Mouse (Mus musculus) urinary bladder, postnatal 25 days (tissue): ENCODE measurements around the gene Ovol2.
"Not testable (repeated sequence)": the region's sequence is repeated elsewhere in the genome, so short reads cannot be mapped to it uniquely, and the experiment has no call there.

Source experiments
- DNase-seq: peaks from one replicate; pipeline ENCODE4 v3.0.0; 2022; ENCODE audit warnings: low spot score

Ovol2 gene

GRCm38 (mm10) chr2:144331401-144332302 is at the start of gene Ovol2:
Gene Ovol2 (minus strand): TSS chr2:144332146.
- DNase-seq: peak; percentile 72

DNA sequence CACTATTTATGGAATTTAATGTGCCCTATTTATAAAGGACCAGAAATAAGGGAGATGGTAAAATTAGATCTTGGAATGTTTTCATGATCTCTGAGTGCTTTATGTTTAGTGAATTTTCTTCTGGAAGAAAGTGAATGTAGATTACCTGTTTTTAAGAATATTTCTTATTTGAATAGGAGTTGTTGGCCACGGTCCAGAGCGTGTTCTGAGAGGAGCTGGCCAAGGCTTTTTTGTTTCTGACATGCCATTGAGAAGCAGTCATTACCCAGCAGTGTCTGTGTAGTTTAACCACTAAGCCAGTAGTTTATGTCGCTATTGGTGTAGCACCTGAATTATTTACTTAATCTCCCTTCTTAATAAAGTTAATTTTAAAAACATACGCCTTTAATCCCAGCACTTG is 49.8 kb upstream of the Ovol2 start:
- no peak for DNase-seq

- DNase-seq: no peak
These were observed 49.3 kb upstream of the Ovol2 start for GRCm38 (mm10) chr2:144381293-144381692.

GRCm38 (mm10) chr2:144375063-144375703 is 43.2 kb upstream of the Ovol2 start:
- no peak for DNase-seq

- no peak for DNase-seq
These were observed 41.1 kb upstream of the Ovol2 start for GRCm38 (mm10) chr2:144373063-144373462.

DNA sequence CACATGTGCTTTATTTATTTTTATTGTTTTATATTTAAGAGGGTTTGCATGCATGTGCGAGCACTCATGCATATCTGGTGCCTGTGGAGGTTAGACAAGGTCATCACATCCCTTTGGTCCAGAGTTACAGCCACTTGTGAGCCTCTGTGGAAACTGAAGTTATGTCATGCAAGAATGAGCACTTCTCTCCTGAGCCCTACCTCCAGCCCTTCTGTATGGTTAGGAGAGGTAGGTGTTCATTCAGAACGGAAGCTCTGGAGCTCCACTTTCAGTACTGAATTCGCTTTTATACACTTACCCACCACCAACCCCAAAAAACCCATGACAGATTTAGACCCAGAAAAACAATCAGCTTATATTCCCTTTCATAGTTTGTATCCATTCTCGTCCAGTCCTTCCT is 39.6 kb upstream of the Ovol2 start:
- DNase-seq: no peak

GRCm38 (mm10) chr2:144369511-144369910 is 37.6 kb upstream of the Ovol2 start:
- no peak for DNase-seq

DNA sequence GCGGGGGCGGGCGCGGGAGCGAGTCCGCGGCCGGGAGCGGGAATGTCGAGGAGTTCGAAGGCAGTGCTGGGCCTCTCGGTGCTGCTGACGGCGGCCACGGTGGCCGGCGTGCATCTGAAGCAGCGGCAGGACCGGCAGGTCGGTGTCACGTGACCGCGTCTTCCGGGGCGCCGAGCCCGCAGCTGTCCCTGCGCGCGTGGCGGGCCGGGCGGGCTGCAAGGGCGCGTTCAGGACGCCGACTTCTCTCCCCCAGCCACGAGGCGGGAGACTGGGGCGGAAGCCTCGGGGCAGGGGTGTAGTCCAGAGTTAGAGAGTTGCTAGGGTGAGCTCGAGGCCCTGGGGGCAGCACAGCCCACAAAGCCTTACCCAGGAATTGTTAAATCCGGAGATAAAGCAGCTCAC is 37.1 kb upstream of the Ovol2 start:
- no peak for DNase-seq

- DNase-seq: peak; percentile 95
These were observed 36.6 kb upstream of the Ovol2 start, which contains the start of the genes Kat14 and Pet117 for GRCm38 (mm10) chr2:144368400-144369019. Gene Kat14 (plus strand): TSS chr2:144368983. Gene Pet117 (plus strand): TSS chr2:144368996.

DNA sequence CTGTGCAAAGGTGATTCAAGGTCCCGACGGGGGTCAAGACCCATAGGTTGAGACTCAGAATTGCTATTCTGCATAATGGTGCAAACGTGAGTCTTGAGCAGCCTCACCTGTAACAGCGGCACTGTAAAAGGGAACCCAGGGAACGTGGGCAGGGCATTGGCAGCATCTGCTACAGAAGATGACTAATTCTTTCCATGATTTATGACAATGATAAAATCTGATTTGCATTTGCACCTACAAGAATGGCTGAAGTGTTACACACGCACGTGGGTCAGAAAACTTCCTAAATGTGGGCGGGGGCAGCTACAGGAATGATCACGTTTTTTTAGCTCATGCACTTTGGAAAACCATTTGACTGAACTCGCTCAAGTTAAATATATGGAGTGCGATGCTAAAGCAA is 20.9 kb upstream of the Ovol2 start:
- DNase-seq: no peak

GRCm38 (mm10) chr2:144348525-144348924 is 16.6 kb upstream of the Ovol2 start:
- DNase-seq: no peak

GRCm38 (mm10) chr2:144343158-144343557 is 11.2 kb upstream of the Ovol2 start:
- DNase-seq: no peak

- not testable (repeated sequence) for DNase-seq
These were observed 6.2 kb upstream of the Ovol2 start for GRCm38 (mm10) chr2:144338149-144338548.

- no peak for DNase-seq
These were observed 5.8 kb upstream of the Ovol2 start for GRCm38 (mm10) chr2:144337701-144338100.

DNA sequence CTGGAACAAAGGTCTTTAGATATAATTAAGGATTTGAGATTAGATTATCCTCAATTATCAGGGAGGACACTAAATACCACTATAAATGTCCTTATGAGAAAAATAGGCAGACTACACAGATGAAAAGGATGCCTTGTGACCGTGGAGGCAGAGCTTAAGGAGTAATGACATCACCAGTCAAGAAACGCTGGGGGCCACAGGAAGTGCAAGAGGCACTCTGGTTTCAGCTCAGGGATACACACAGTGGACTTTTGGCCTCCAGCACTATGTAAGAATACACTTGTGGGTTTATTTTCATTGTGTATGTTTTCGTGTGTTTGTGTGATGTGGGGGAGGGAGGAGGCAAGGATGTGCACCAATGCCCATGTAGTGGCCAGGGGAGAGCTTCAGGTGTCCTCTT is 5.3 kb upstream of the Ovol2 start:
- no peak for DNase-seq

DNA sequence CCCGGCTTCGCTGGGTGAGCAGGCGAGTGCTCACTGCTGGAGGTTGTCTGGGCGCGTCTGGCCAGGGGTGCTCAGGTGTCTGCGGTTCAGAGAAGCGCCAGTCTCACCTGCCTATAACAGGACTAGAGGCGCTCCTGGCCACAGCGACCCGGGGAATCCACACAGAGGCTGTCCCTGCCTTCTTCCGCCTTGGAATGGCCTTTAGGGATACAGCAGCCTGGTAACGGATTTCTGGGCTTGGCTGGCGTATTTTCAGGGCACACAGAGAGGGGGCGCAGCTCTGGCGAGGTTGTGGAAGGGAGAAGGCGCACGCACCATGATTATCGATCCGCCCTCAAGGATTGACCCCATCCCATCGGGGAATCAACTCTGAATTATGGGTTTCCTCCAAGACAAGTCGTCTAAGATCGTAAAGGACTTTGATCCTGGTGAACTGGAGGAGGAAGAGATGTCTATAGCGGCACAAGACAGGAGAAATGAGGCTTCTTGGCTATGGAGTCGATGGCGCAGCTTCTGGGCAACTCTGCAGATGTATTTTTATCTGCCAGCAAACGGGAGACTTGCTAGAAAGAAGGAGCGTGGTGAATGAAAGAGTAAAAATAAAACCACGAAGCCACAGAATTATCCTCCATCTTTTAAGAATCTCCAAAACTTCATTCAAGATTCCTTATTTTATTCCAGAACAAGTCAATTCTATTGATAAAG is 1.3 kb upstream of the Ovol2 start:
- DNase-seq: no peak

- no peak for DNase-seq
These were observed 540 bp upstream of the Ovol2 start for GRCm38 (mm10) chr2:144332486-144332885.

DNA sequence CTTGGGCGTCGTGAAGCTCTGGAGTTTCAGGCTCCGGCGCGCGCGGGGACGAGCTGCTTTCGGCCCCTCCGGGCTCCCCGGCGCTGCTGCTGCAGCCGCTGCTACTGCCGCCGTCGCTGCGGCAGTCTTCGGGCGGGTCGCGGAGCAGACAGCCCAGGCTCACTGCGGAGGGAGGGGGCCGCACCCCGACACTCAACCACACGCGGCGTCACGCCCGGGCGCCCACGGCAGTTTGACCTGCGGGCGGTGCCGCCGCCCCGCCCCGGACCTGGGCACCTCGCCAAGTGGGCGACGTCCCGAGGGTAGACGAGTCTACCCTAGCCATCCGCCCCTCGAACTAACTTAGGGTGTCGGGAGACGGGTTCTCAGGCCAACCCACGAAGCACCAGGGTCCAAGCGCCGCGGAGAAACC is 980 bp downstream of the Ovol2 start:
- DNase-seq: peak; percentile 39

DNA sequence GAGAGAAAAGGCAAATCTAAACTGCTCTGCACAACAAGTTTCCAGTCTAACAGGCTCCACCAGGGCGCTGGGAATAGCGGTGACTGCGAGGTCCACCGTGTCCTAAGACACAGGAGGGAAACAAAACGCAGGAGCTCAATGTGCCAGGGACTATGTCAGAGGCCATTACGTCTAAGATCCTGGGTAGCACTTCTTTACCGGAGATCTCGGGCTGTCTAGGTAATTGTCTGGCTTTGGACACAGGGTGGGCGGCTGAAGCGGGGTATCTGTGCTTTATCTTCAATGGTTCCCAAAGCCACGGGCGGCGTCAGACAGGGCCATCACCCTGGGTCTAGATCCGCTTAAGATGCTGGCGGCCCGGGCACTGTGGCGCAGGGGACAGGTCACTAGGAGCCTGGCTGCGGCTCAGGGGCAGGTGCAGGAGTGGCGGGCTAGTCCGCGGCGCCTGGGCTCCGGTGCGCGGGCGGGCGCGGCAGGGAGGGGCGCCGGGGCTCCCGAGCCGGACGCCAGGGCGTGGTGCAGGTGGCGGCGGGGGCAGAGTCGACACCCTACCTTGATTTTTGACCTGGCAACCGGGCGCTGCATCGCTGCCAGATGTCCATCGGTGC is 1.5 kb downstream of the Ovol2 start:
- DNase-seq: peak; percentile 16

GRCm38 (mm10) chr2:144329937-144330336 is 2.0 kb downstream of the Ovol2 start:
- no peak for DNase-seq

- no peak for DNase-seq
These were observed 2.5 kb downstream of the Ovol2 start for GRCm38 (mm10) chr2:144329451-144329850.

GRCm38 (mm10) chr2:144324218-144324617 is 7.7 kb downstream of the Ovol2 start:
- DNase-seq: no peak
